Mouse (Mus musculus): ENCODE data around the gene Ripk4. TPM values are rescaled to one million over a fixed set of nuclear protein-coding genes. Genes with fewer than 3 reads are reported as not detected.

Ripk4 gene
- polyA plus RNA-seq, 1 experiment from 2014 or later: 8.9 TPM

- no peak for ATAC-seq (ENCODE audit: insufficient number of reproducible peaks, insufficient read depth, low FRiP score, low TSS enrichment)
- Histone ChIP-seq H3K27me3 (no peaks in the 10 kb centered on the region), H3K36me3 (no peaks in the 10 kb centered on the region), H3K4me1 (no peaks in the 10 kb centered on the region), H3K9me3 (no peaks in the 10 kb centered on the region), H3K4me3 (no peak overlapping the region), H3K4me2 (replicated peaks) (no peak overlapping the region), H3K9ac (no peak overlapping the region), H3K27ac (no peak overlapping the region)
- WGBS: 77% methylated on average over 2 of the region's 2 CpGs
These were observed 30.0 kb downstream of the Ripk4 start for GRCm38 (mm10) chr16:97733599-97733998.

GRCm38 (mm10) chr16:97730321-97730720 is 33.3 kb downstream of the Ripk4 start:
- WGBS: 83% methylated on average over 1 of the region's 1 CpGs
- no peaks in the 10 kb centered on the region for H3K36me3 ChIP-seq
- H3K4me1 ChIP-seq: no peaks in the 10 kb centered on the region
- H3K9me3 ChIP-seq: no peaks in the 10 kb centered on the region
- no peak overlapping the region for H3K9ac ChIP-seq
- H3K4me2 ChIP-seq (replicated peaks): no peak overlapping the region
- no peak for ATAC-seq (ENCODE audit: insufficient number of reproducible peaks, insufficient read depth, low FRiP score, low TSS enrichment)
- no peak overlapping the region for H3K4me3 ChIP-seq
- no peak overlapping the region for H3K27ac ChIP-seq
- H3K27me3 ChIP-seq: no peaks in the 10 kb centered on the region; the same call in 1 of the 2 replicates

GRCm38 (mm10) chr16:97726436-97726835 is 37.2 kb downstream of the Ripk4 start:
- Histone ChIP-seq H3K4me3 (no peak overlapping the region), H3K27me3 (no peaks in the 10 kb centered on the region; the same call in 1 of the 2 replicates), H3K9ac (no peak overlapping the region), H3K4me2 (replicated peaks) (no peak overlapping the region), H3K27ac (no peak overlapping the region), H3K4me1 (no peaks in the 10 kb centered on the region), H3K36me3 (no peaks in the 10 kb centered on the region), H3K9me3 (no peaks in the 10 kb centered on the region)
- 77% methylated on average over 3 of the region's 3 CpGs for WGBS
- ATAC-seq (ENCODE audit: insufficient number of reproducible peaks, insufficient read depth, low FRiP score, low TSS enrichment): no peak

GRCm38 (mm10) chr16:97720093-97720492 is 43.5 kb downstream of the Ripk4 start:
- Histone ChIP-seq H3K36me3 (no peaks in the 10 kb centered on the region), H3K27ac (no peak overlapping the region), H3K9ac (no peak overlapping the region), H3K27me3 (no peaks in the 10 kb centered on the region), H3K4me2 (replicated peaks) (no peak overlapping the region), H3K9me3 (no peaks in the 10 kb centered on the region), H3K4me1 (no peaks in the 10 kb centered on the region), H3K4me3 (no peak overlapping the region)
- ATAC-seq (ENCODE audit: insufficient number of reproducible peaks, insufficient read depth, low FRiP score, low TSS enrichment): no peak
- WGBS: 86% methylated on average over 1 of the region's 1 CpGs

- H3K4me3 ChIP-seq: no peak overlapping the region
- ATAC-seq (ENCODE audit: insufficient number of reproducible peaks, insufficient read depth, low FRiP score, low TSS enrichment): no peak
- H3K4me2 ChIP-seq (replicated peaks): no peak overlapping the region
- H3K27me3 ChIP-seq: no peaks in the 10 kb centered on the region
- H3K27ac ChIP-seq: no peak overlapping the region
- H3K36me3 ChIP-seq: no peaks in the 10 kb centered on the region
- H3K9ac ChIP-seq: no peak overlapping the region
- no peaks in the 10 kb centered on the region for H3K4me1 ChIP-seq
- H3K9me3 ChIP-seq: no peaks in the 10 kb centered on the region
These were observed 44.1 kb downstream of the Ripk4 start for GRCm38 (mm10) chr16:97719392-97719983.

GRCm38 (mm10) chr16:97716567-97716966 is 47.0 kb downstream of the Ripk4 start:
- WGBS: 90% methylated on average over 6 of the region's 6 CpGs
- H3K9ac ChIP-seq: no peak overlapping the region
- no peak overlapping the region for H3K4me2 ChIP-seq (replicated peaks)

GRCm38 (mm10) chr16:97712129-97712528 is 51.5 kb downstream of the Ripk4 start:
- no peaks in the 10 kb centered on the region for H3K27me3 ChIP-seq
- no peak overlapping the region for H3K9ac ChIP-seq
- H3K9me3 ChIP-seq: no peaks in the 10 kb centered on the region
- H3K4me1 ChIP-seq: no peaks in the 10 kb centered on the region
- no peak overlapping the region for H3K27ac ChIP-seq
- no peaks in the 10 kb centered on the region for H3K36me3 ChIP-seq
- no peak overlapping the region for H3K4me2 ChIP-seq (replicated peaks)
- no peak overlapping the region for H3K4me3 ChIP-seq
- no peak for ATAC-seq (ENCODE audit: insufficient number of reproducible peaks, insufficient read depth, low FRiP score, low TSS enrichment)

More at GRCm38 (mm10) chr16:97716567-97716966, 47.0 kb downstream of the Ripk4 start:
- Histone ChIP-seq H3K4me3 (no peak overlapping the region), H3K27ac (no peak overlapping the region), H3K4me1 (no peaks in the 10 kb centered on the region), H3K36me3 (no peaks in the 10 kb centered on the region), H3K27me3 (no peaks in the 10 kb centered on the region), H3K9me3 (no peaks in the 10 kb centered on the region)
- ATAC-seq (ENCODE audit: insufficient number of reproducible peaks, insufficient read depth, low FRiP score, low TSS enrichment): no peak

- 66% methylated on average over 1 of the region's 1 CpGs for WGBS
- no peak for ATAC-seq (ENCODE audit: insufficient number of reproducible peaks, insufficient read depth, low FRiP score, low TSS enrichment)
- Histone ChIP-seq H3K4me1 (no peaks in the 10 kb centered on the region), H3K9ac (no peak overlapping the region), H3K4me3 (no peak overlapping the region), H3K9me3 (no peaks in the 10 kb centered on the region), H3K4me2 (replicated peaks) (no peak overlapping the region), H3K36me3 (no peaks in the 10 kb centered on the region), H3K27ac (no peak overlapping the region), H3K27me3 (no peaks in the 10 kb centered on the region)
These were observed 61.7 kb downstream of the Ripk4 start for GRCm38 (mm10) chr16:97701871-97702270.

- Histone ChIP-seq H3K4me2 (replicated peaks) (no peak overlapping the region), H3K4me1 (no peaks in the 10 kb centered on the region), H3K4me3 (no peak overlapping the region), H3K27me3 (no peaks in the 10 kb centered on the region), H3K9ac (no peak overlapping the region), H3K9me3 (no peaks in the 10 kb centered on the region), H3K36me3 (no peaks in the 10 kb centered on the region), H3K27ac (no peak overlapping the region)
- WGBS: 43% methylated on average over 1 of the region's 1 CpGs
- 0 out of 2 replicates have a peak, but pooled peaks have one; percentile 28 for ATAC-seq (ENCODE audit: insufficient number of reproducible peaks, insufficient read depth, low FRiP score, low TSS enrichment)
These were observed 65.8 kb downstream of the Ripk4 start for GRCm38 (mm10) chr16:97697769-97698168.

- H3K27me3 ChIP-seq: no peaks in the 10 kb centered on the region
- no peaks in the 10 kb centered on the region for H3K36me3 ChIP-seq
- H3K4me2 ChIP-seq (replicated peaks): no peak overlapping the region
- H3K9ac ChIP-seq: no peak overlapping the region
- H3K9me3 ChIP-seq: no peaks in the 10 kb centered on the region
- no peak overlapping the region for H3K27ac ChIP-seq
- no peak overlapping the region for H3K4me3 ChIP-seq
- no peak for ATAC-seq (ENCODE audit: insufficient number of reproducible peaks, insufficient read depth, low FRiP score, low TSS enrichment)
- WGBS: 72% methylated on average over 4 of the region's 4 CpGs
- no peaks in the 10 kb centered on the region for H3K4me1 ChIP-seq
These were observed 67.9 kb downstream of the Ripk4 start for GRCm38 (mm10) chr16:97695709-97696108.

All from embryonic facial prominence, embryonic 12.5 days (tissue).